Mouse (Mus musculus): Measurements from ENCODE around the gene Pan2. TPM values are rescaled to one million over a fixed set of nuclear protein-coding genes. Genes with fewer than 3 reads are reported as not detected.

Pan2 gene
- total and polyA plus RNA-seq, 3 experiments = 10.6 to 18.5 (median 11.0) TPM

DNA sequence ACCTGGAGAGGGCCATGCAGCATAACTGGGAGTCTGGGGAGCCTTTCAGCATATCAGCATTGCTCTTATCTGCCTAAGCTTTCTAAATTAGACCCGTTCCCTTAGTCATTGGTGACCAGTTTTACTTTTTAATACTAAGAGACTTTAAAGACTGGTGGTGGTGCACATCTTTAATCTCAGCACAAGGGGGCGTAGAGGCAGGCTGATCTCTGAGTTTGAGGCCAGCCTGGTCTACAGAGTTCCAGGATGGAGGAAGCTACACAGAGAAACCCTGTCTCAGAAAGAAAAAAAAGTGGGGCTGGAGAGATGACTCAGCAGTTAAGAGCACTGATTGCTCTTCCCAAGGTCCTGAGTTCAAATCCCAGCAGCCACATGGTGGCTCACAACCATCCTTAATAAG lies 37.1 kb downstream of the Pan2 start:
- in situ Hi-C loops (cut with MboI; ENCODE audit: low pct_ligation_motif_present, low pct_unique_long_range_greater_than_20kb, low sequenced_read_pairs) (no loop called here), dilution Hi-C loops (cut with MboI; ENCODE audit: extremely low pct_ligation_motif_present, extremely low pct_unique_long_range_greater_than_20kb, low sequenced_read_pairs) (no loop called here)
- Histone ChIP-seq H3K4me2 (ENCODE audit: insufficient read depth, low read depth, poor library complexity, severe bottlenecking) (peak overlapping the region; percentile 100; the same call in 1 of the 2 replicates), H3K36me3 (replicated peaks in 1 of 2; ENCODE audit: control insufficient read depth in 1 of 2, insufficient read depth in 1 of 2, low read length in 1 of 2) (peaks cover 3 to 26% of the 10 kb centered on the region in 2 experiments), H3K27me3 (replicated peaks) (no peaks in the 10 kb centered on the region), H3K27ac (ENCODE audit: insufficient read depth, low read depth) (no peak overlapping the region), H3K9ac (ENCODE audit: insufficient read depth, low read depth) (no peak overlapping the region), H3K4me1 (ENCODE audit: control insufficient read depth in 1 of 2, insufficient read depth in 2 of 2) (peaks cover 10 to 66% of the 10 kb centered on the region in 2 experiments), H3K9me3 (replicated peaks; ENCODE audit: low read length) (no peaks in the 10 kb centered on the region), H3K79me2 (replicated peaks; ENCODE audit: control insufficient read depth, extremely low read depth, insufficient read depth, poor library complexity, severe bottlenecking) (peaks cover 66% of the 10 kb centered on the region), H3K4me3 (replicated peaks in 1 of 3; ENCODE audit: low read depth in 2 of 3, low read length in 2 of 3, poor library complexity in 1 of 3) (no peak overlapping the region)
- TF ChIP-seq ZMIZ1 (IDR thresholded peaks at IDR 0.05; ENCODE audit: low read depth, low read length) = no peak
- TF ChIP-seq SIN3A (IDR thresholded peaks at IDR 0.05; ENCODE audit: low read length) = no peak
- TF ChIP-seq NELFE (IDR thresholded peaks at IDR 0.05; ENCODE audit: low read depth, low read length) = no peak
- TF ChIP-seq CTCF (conservative IDR thresholded peaks at IDR 0.05 in 1 of 2, IDR thresholded peaks at IDR 0.05 in 1 of 2; ENCODE audit: low read depth in 2 of 2, low read length in 2 of 2) = peak; percentile 20 to 58; a peak in 3 of 4 replicates
- TF ChIP-seq MYC (IDR thresholded peaks at IDR 0.05; ENCODE audit: low read depth, low read length) = no peak
- no peak for TF ChIP-seq RCOR1 (conservative IDR thresholded peaks at IDR 0.05; ENCODE audit: low read depth, low read length)
- TF ChIP-seq MXI1 (IDR thresholded peaks at IDR 0.05; ENCODE audit: low read depth, low read length) = no peak
- no peak for TF ChIP-seq MAX (IDR thresholded peaks at IDR 0.05; ENCODE audit: low read length)
- TF ChIP-seq TCF12 (IDR thresholded peaks at IDR 0.05; ENCODE audit: low read depth, low read length) = no peak
- TF ChIP-seq EP300 (IDR thresholded peaks at IDR 0.05; ENCODE audit: low read length) = no peak
- TF ChIP-seq E2F4 (IDR thresholded peaks at IDR 0.05; ENCODE audit: insufficient replicate concordance, low read depth, low read length) = no peak
- no peak for TF ChIP-seq JUN (IDR thresholded peaks at IDR 0.05; ENCODE audit: insufficient read depth, low read depth, low read length)
- TF ChIP-seq POLR2AphosphoS2 (IDR thresholded peaks at IDR 0.05; ENCODE audit: low read depth, low read length) = no peak
- TF ChIP-seq PAX5 (IDR thresholded peaks at IDR 0.05; ENCODE audit: low read length) = no peak
- TF ChIP-seq MAFK (IDR thresholded peaks at IDR 0.05; ENCODE audit: insufficient replicate concordance, low read length) = peak; percentile 49; the same call in 1 of the 2 replicates
- TF ChIP-seq ZKSCAN1 (IDR thresholded peaks at IDR 0.05; ENCODE audit: borderline replicate concordance, low read depth, low read length) = no peak
- TF ChIP-seq CHD2 (IDR thresholded peaks at IDR 0.05; ENCODE audit: low read length) = no peak
- peak; percentile 26 for TF ChIP-seq SMC3 (IDR thresholded peaks at IDR 0.05; ENCODE audit: low read depth, low read length)
- no peak for TF ChIP-seq MAZ (IDR thresholded peaks at IDR 0.05; ENCODE audit: low read depth, low read length)
- peak; percentile 43 for DNase-seq (ENCODE audit: extremely low read depth)

DNA sequence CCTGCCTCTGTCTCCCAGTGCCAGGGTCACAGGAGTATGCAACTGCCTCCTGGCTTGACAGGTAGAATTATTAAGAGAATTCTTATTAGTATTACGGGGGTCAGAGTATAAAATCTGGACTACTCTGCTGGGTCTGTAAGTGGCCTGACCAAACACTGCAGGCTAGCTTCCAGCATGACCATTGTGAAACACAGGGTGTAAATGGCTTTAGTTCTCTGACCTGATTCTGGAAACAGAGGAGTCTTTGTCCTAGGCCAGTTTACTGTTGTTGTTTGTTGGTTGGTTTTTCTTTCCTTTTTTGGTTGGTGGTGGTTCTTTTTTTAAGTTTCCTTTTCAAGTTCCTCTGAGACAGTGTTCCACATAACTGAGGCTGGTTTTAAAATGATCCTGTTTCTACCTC lies 40.3 kb downstream of the Pan2 start:
- no peak for TF ChIP-seq CHD1 (IDR thresholded peaks at IDR 0.05; ENCODE audit: low read depth, low read length)
- no peak for TF ChIP-seq POLR2A (IDR thresholded peaks at IDR 0.05; ENCODE audit: low read depth, low read length)
- TF ChIP-seq POLR2AphosphoS2 (IDR thresholded peaks at IDR 0.05; ENCODE audit: low read depth, low read length) = no peak
- no peak for TF ChIP-seq TBP (conservative IDR thresholded peaks at IDR 0.05; ENCODE audit: low read depth, low read length)
- no peak for TF ChIP-seq SIN3A (IDR thresholded peaks at IDR 0.05; ENCODE audit: low read length)
- no peak for TF ChIP-seq EP300 (IDR thresholded peaks at IDR 0.05; ENCODE audit: low read length)
- TF ChIP-seq GABPA (IDR thresholded peaks at IDR 0.05; ENCODE audit: insufficient replicate concordance, low read depth, low read length) = no peak
- TF ChIP-seq PAX5 (IDR thresholded peaks at IDR 0.05; ENCODE audit: low read length) = no peak
- no peak for TF ChIP-seq USF2 (conservative IDR thresholded peaks at IDR 0.05; ENCODE audit: low read depth, low read length)
- Histone ChIP-seq H3K9ac (ENCODE audit: insufficient read depth, low read depth) (peak overlapping the region; percentile 30; the same call in 1 of the 2 replicates), H3K79me2 (replicated peaks; ENCODE audit: control insufficient read depth, extremely low read depth, insufficient read depth, poor library complexity, severe bottlenecking) (peaks cover 92% of the 10 kb centered on the region), H3K27me3 (replicated peaks) (no peaks in the 10 kb centered on the region), H3K4me3 (replicated peaks in 1 of 3; ENCODE audit: low read depth in 2 of 3, low read length in 2 of 3, poor library complexity in 1 of 3) (no peak overlapping the region), H3K36me3 (replicated peaks in 1 of 2; ENCODE audit: control insufficient read depth in 1 of 2, insufficient read depth in 1 of 2, low read length in 1 of 2) (peaks cover 3 to 45% of the 10 kb centered on the region in 2 experiments), H3K4me1 (ENCODE audit: control insufficient read depth in 1 of 2, insufficient read depth in 2 of 2) (peaks cover 10 to 76% of the 10 kb centered on the region in 2 experiments), H3K4me2 (ENCODE audit: insufficient read depth, low read depth, poor library complexity, severe bottlenecking) (peak overlapping the region; percentile 59), H3K9me3 (replicated peaks; ENCODE audit: low read length) (no peaks in the 10 kb centered on the region), H3K27ac (ENCODE audit: insufficient read depth, low read depth) (no peak overlapping the region)
- no peak for DNase-seq (ENCODE audit: extremely low read depth)
- in situ Hi-C loops (cut with MboI; ENCODE audit: low pct_ligation_motif_present, low pct_unique_long_range_greater_than_20kb, low sequenced_read_pairs) = no loop called here
- dilution Hi-C loops (cut with MboI; ENCODE audit: extremely low pct_ligation_motif_present, extremely low pct_unique_long_range_greater_than_20kb, low sequenced_read_pairs) = no loop called here

Measured in CH12.LX (cell line).